Mouse (Mus musculus): ENCODE data around the gene Ralgapa1. TPM values are rescaled to one million over a fixed set of nuclear protein-coding genes. Genes with fewer than 3 reads are reported as not detected.
"Not testable (repeated sequence)": the region's sequence is repeated elsewhere in the genome, so short reads cannot be mapped to it uniquely, and the experiment has no call there.

The Ralgapa1 gene
- polyA plus RNA-seq, 1 experiment from 2014 or later = 23.9 TPM

DNA sequence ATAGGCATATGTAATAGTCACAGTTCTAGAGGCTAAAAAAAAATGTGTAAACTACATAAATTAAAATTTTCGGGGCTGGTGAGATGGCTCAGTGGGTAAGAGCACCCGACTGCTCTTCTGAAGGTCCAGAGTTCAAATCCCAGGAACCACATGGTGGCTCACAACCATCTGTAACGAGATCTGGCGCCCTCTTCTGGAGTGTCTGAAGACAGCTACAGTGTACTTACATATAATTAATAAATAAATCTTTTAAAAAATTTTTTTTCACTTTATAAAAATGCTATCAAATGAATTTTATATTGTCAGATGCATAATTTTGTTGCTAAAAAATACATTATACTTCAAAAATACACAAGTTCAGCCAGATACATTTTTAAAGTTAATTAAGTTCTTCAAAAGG is 26.5 kb downstream of the Ralgapa1 start:
- H3K9me3 ChIP-seq; H3K27ac ChIP-seq (replicated peaks); H3K27me3 ChIP-seq; H3K4me2 ChIP-seq; H3K4me3 ChIP-seq; H3K4me1 ChIP-seq (replicated peaks); H3K9ac ChIP-seq; ATAC-seq (ENCODE audit: low FRiP score, low read depth); H3K36me3 ChIP-seq: not testable (repeated sequence)
- 79% methylated on average over 4 of the region's 4 CpGs for WGBS

DNA sequence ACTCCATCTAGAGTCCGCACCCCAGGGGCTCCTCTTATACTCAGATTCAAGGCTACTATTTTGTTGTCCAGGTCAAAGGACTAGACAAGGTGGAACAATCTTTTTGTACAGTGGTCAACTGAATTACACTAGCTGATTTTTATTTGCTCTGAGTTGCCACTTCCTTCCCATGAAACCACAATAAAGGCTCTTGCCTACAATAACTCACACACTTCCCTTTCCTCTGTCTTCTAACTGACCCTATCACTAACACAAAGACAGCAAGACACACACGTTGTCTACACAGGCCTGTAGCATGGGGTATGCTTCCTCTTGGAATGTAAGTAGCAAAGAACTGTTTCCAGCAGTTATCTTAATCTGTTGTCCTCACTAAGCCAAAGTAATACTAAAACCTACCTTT is 35.7 kb downstream of the Ralgapa1 start:
- Histone ChIP-seq H3K4me1 (replicated peaks) (no peaks in the 10 kb centered on the region), H3K27me3 (no peaks in the 10 kb centered on the region), H3K4me3 (no peak overlapping the region), H3K4me2 (no peak overlapping the region), H3K36me3 (peaks cover 30% of the 10 kb centered on the region), H3K9ac (no peak overlapping the region), H3K9me3 (no peaks in the 10 kb centered on the region), H3K27ac (replicated peaks) (no peak overlapping the region)
- WGBS = 77% methylated on average over 2 of the region's 2 CpGs
- ATAC-seq (ENCODE audit: low FRiP score, low read depth) = no peak

DNA sequence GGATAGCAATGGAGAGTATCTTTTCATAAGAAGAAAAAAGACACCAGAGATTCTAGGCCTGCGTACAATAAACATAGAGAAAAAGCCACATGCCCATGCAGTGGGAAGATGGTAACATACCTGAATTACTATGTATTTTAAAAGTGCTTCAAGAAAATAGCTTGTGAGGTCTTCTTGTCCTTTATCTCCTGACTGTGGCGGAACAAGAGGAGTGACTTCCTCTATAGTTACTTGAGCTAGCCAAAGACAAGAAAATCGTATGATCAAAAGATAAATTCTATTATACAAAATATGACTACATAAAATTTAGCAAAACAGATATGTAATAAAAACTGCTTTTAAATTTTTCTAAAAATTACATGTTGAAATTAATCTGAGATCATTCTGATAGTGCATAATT is 38.3 kb downstream of the Ralgapa1 start:
- no peak overlapping the region for H3K4me3 ChIP-seq
- no peak for ATAC-seq (ENCODE audit: low FRiP score, low read depth)
- peaks cover 27% of the 10 kb centered on the region for H3K36me3 ChIP-seq
- no peak overlapping the region for H3K4me2 ChIP-seq
- H3K27me3 ChIP-seq = no peaks in the 10 kb centered on the region
- no peaks in the 10 kb centered on the region for H3K9me3 ChIP-seq
- no peak overlapping the region for H3K27ac ChIP-seq (replicated peaks)
- H3K9ac ChIP-seq = no peak overlapping the region
- no peaks in the 10 kb centered on the region for H3K4me1 ChIP-seq (replicated peaks)
- WGBS = 95% methylated on average over 3 of the region's 3 CpGs

DNA sequence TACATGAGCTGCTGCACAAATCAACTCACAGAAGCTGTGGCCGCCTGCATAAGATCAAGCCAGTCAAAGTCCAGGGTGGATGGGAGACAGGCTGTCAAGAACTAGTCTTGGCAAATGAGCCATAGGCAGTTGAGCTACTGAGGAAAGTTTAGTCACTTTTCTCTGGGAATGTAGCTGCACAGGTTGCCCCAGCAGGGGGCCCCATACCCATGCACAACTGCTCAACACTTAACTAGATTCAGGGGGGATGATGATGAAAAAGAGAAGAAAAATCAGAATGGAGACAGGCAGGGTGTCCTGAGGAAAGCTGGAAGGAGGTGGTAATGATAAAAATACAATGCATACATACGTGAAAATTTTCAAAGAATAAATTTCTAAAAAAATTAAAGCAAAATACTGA is 42.7 kb downstream of the Ralgapa1 start:
- H3K4me3 ChIP-seq = no peak overlapping the region
- ATAC-seq (ENCODE audit: low FRiP score, low read depth) = no peak

DNA sequence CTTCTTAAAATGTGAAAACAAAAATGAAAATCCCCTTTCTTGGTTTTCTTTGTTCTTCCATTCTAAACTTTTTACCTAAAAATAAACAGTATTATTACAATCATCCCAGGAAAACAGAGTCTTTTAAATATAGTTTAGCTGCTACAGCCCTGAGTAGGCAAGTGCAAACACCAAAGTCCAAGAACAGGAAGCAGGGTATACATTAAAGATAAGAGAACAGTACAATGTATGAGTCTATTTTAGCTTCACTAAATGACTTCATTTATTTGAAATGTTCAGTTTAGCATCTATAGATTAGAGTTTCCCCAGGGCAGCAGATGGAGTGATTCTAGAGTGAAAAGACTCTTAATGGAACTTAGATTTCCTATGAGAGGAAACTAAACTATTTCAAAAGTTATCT is 43.6 kb downstream of the Ralgapa1 start:
- no peak overlapping the region for H3K9ac ChIP-seq
- no peaks in the 10 kb centered on the region for H3K27me3 ChIP-seq
- no peaks in the 10 kb centered on the region for H3K9me3 ChIP-seq
- no peak overlapping the region for H3K4me2 ChIP-seq
- peaks cover 24% of the 10 kb centered on the region for H3K36me3 ChIP-seq
- ATAC-seq (ENCODE audit: low FRiP score, low read depth) = no peak
- H3K27ac ChIP-seq (replicated peaks) = no peak overlapping the region
- H3K4me1 ChIP-seq (replicated peaks) = no peaks in the 10 kb centered on the region
- no peak overlapping the region for H3K4me3 ChIP-seq

More for the DNA sequence above, 42.7 kb downstream of the Ralgapa1 start:
- Histone ChIP-seq H3K27ac (replicated peaks) (no peak overlapping the region), H3K4me2 (no peak overlapping the region), H3K9ac (no peak overlapping the region), H3K27me3 (no peaks in the 10 kb centered on the region), H3K9me3 (no peaks in the 10 kb centered on the region), H3K36me3 (peaks cover 24% of the 10 kb centered on the region), H3K4me1 (replicated peaks) (no peaks in the 10 kb centered on the region)
- WGBS = 97% methylated on average over 2 of the region's 2 CpGs

DNA sequence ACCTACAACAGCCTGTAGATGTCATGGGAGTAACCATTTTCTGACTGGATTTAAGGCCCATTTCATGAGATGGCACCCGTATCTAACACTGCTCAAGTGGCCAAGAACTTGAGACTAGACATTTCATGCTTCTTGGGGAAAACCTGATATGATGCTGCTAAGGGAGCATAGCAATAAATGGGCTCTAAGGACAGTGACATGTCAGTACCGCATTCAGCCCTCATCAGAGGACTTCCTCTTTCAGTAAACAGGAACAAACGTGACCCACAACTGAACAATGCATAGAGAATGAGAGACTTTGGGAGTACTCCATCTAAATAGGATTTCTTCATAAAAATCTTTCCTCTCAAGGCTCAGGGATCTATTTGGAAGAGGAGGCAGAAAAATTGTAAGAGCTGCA is 46.7 kb downstream of the Ralgapa1 start:
- Histone ChIP-seq H3K4me2 (no peak overlapping the region), H3K27me3 (no peaks in the 10 kb centered on the region), H3K4me3 (no peak overlapping the region), H3K36me3 (peaks cover 24% of the 10 kb centered on the region), H3K9ac (no peak overlapping the region), H3K27ac (replicated peaks) (no peak overlapping the region), H3K4me1 (replicated peaks) (no peaks in the 10 kb centered on the region), H3K9me3 (no peaks in the 10 kb centered on the region)
- 91% methylated on average over 3 of the region's 3 CpGs for WGBS
- ATAC-seq (ENCODE audit: low FRiP score, low read depth) = no peak

DNA sequence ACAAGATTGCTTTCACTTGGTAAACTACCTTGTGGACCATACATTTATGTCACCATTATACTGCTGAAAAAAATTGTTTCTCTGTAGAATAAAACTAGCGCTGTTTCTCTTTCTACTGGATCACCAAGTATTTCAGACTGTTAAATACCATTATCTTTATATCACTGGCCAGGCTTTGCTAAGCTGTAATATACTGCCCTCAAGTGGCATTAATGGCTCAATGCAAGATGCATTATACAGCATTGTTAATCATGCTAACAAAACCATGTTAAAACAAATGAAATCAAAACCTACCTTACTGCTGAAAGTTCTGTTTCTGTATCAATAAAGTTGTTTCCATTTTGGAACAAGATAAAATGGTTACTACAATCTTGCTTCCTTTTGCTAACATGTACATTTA is 100.6 kb downstream of the Ralgapa1 start:
- H3K4me1 ChIP-seq (replicated peaks) = no peaks in the 10 kb centered on the region
- H3K36me3 ChIP-seq = peaks cover 29% of the 10 kb centered on the region
- H3K4me3 ChIP-seq = no peak overlapping the region
- H3K9me3 ChIP-seq = no peaks in the 10 kb centered on the region
- no peak overlapping the region for H3K9ac ChIP-seq
- no peak overlapping the region for H3K4me2 ChIP-seq
- no peak overlapping the region for H3K27ac ChIP-seq (replicated peaks)
- H3K27me3 ChIP-seq = no peaks in the 10 kb centered on the region
- ATAC-seq (ENCODE audit: low FRiP score, low read depth) = no peak
- WGBS = 56% methylated on average over 1 of the region's 1 CpGs

DNA sequence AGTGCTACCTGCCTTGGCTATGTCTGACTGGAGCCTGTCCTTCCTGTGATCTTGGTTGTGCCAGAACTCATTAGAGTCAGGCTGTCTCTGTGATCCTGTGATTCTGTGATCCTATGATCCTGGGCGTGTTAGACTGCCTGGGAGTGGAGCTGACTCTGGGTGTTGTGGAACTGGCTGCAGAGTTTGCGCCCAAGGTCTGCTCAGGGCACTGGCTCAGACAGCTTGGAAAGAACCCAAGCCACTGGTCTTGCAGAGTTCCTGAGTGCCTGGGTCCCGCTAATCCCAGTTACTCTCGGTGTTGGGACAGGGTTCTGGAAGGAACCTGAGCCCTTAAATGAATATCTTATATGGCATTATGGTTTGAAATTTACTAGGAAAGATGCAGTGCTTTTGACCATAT is 115.1 kb downstream of the Ralgapa1 start:
- H3K27ac ChIP-seq (replicated peaks) = no peak overlapping the region
- WGBS = over 99% methylated on average over 4 of the region's 4 CpGs
- no peaks in the 10 kb centered on the region for H3K9me3 ChIP-seq
- H3K4me3 ChIP-seq = no peak overlapping the region
- H3K4me2 ChIP-seq = no peak overlapping the region
- no peaks in the 10 kb centered on the region for H3K4me1 ChIP-seq (replicated peaks)
- H3K27me3 ChIP-seq = no peaks in the 10 kb centered on the region
- peaks cover 43% of the 10 kb centered on the region for H3K36me3 ChIP-seq
- ATAC-seq (ENCODE audit: low FRiP score, low read depth) = no peak
- no peak overlapping the region for H3K9ac ChIP-seq

DNA sequence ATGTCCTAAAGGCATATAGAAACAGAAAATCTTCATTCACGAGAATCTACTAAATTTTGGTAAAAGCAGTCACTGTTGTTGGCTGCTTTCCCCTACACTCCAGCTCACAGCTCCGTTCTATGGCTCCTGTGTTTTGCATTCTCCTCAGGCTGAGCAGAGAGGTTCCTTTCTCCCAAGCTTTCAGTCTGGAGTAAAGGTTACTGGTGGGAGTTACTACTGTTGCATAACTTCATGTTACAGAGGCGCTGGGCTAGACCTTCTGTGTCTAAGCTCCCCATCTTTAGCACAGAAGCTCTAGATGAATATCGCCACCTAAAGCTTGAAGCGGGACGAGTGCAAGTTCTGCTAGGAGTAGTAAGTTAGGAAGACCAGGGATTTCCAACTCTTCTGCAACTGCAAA is 154.3 kb downstream of the Ralgapa1 start:
- ATAC-seq (ENCODE audit: low FRiP score, low read depth) = no peak
- Histone ChIP-seq H3K9ac (no peak overlapping the region), H3K4me1 (replicated peaks) (no peaks in the 10 kb centered on the region), H3K4me2 (no peak overlapping the region), H3K9me3 (no peaks in the 10 kb centered on the region), H3K27me3 (no peaks in the 10 kb centered on the region), H3K36me3 (peaks cover 7% of the 10 kb centered on the region; the same call in 1 of the 2 replicates), H3K27ac (replicated peaks) (no peak overlapping the region), H3K4me3 (no peak overlapping the region)
- WGBS = 91% methylated on average over 6 of the region's 6 CpGs

DNA sequence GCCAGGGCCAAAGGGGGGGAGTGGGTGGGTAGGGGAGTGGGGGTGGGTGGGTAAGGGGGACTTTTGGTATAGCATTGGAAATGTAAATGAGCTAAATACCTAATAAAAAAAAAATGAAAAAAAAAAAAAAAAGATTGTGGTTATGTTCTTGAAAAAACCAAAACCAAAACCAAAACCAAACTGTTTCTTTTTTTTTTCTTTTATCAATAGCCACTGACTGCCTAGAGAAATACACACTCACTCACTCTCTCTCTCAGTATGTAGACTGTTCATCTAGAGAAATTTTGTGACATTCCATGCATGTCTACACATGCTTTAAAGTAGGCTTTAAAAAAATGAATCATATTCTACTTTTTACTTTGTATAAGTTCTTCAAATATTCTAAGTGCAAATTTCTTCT is 157.8 kb downstream of the Ralgapa1 start:
- H3K36me3 ChIP-seq = peaks cover 16% of the 10 kb centered on the region
- not testable (repeated sequence) for H3K4me3 ChIP-seq; H3K9ac ChIP-seq; H3K4me2 ChIP-seq; H3K4me1 ChIP-seq (replicated peaks); H3K27me3 ChIP-seq; ATAC-seq (ENCODE audit: low FRiP score, low read depth); H3K9me3 ChIP-seq; H3K27ac ChIP-seq (replicated peaks)

DNA sequence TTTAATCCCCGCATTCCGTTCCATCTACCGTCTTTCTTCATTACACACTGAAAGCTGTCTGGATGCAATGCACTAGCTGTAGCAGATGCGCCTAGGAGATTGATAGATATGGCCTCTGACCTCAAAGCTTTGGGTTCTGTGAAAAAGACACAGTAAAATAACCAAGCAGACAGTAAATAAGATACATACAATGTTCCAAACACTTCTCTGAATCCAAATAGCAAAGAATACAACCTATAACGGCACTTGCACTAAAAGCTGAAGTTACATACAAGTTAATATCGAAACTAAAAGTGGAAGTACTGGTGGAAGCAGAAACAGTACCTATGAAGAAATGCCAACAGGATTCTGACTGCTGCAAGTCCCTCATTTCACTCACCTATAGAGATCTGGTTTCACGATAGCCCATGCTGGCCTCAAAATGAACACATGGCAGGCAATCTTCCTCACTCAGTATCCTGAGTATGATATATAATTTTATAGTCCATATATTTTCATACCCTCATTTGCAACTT is 172.9 kb downstream of the Ralgapa1 start:
- 95% methylated on average over 7 of the region's 7 CpGs for WGBS
- Histone ChIP-seq H3K27me3 (no peaks in the 10 kb centered on the region), H3K4me2 (no peak overlapping the region), H3K27ac (replicated peaks) (no peak overlapping the region), H3K4me1 (replicated peaks) (no peaks in the 10 kb centered on the region), H3K4me3 (no peak overlapping the region), H3K9me3 (no peaks in the 10 kb centered on the region), H3K9ac (no peak overlapping the region), H3K36me3 (0 out of 2 replicates have a peak, but pooled peaks cover 6% of the 10 kb centered on the region)
- ATAC-seq (ENCODE audit: low FRiP score, low read depth) = no peak

DNA sequence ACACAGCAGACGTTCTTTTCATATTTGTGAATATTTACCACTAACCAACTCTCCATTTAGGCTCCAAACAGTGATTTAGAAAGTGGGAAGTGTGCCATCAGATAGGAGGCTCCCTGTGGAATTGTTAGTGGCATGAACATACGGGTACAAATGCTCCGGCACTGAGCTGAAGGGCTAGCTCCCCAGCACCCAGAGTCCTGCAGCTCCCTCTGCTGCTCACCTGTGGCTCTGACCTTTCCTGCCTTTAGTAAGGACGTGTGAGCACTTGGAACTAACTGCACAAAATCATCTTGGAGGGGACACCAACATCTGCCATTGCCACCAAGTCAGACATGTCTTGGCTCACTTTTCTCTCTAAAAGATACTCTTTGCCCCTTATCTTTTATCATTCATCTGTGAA is 194.3 kb downstream of the Ralgapa1 start:
- Histone ChIP-seq H3K27me3 (no peaks in the 10 kb centered on the region), H3K9me3 (no peaks in the 10 kb centered on the region), H3K9ac (no peak overlapping the region), H3K4me3 (no peak overlapping the region), H3K36me3 (no peaks in the 10 kb centered on the region), H3K4me2 (no peak overlapping the region), H3K4me1 (replicated peaks) (no peaks in the 10 kb centered on the region), H3K27ac (replicated peaks) (no peak overlapping the region)
- 32% methylated on average over 4 of the region's 4 CpGs for WGBS
- no peak for ATAC-seq (ENCODE audit: low FRiP score, low read depth)

DNA sequence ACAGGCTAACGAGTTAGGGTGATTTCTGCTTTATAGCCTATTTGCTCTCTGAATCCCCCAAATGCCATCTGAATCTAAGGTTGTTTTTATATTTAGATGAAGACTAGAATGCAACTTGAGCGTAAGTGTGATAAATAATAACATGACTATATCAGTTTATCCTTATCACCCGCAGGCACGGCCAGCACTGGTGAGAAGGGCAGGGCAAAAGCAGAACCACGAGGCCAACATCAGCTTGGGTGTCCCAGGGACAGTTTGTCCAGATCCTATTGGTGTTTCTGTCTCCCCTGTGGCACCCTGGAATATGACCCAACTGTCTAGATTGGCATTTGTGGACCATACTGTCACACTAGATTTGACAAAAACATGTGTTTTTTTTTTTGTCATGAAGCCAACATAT is 197.7 kb downstream of the Ralgapa1 start:
- H3K9ac ChIP-seq = no peak overlapping the region
- 79% methylated on average over 5 of the region's 5 CpGs for WGBS
- H3K36me3 ChIP-seq = no peaks in the 10 kb centered on the region
- ATAC-seq (ENCODE audit: low FRiP score, low read depth) = no peak
- no peak overlapping the region for H3K27ac ChIP-seq (replicated peaks)
- H3K4me1 ChIP-seq (replicated peaks) = no peaks in the 10 kb centered on the region
- no peaks in the 10 kb centered on the region for H3K9me3 ChIP-seq
- no peak overlapping the region for H3K4me3 ChIP-seq
- no peaks in the 10 kb centered on the region for H3K27me3 ChIP-seq
- no peak overlapping the region for H3K4me2 ChIP-seq

All from hindbrain, embryonic 15.5 days (tissue).